Mouse (Mus musculus): ENCODE measurements around the gene Ccdc124. TPM values are rescaled to one million over a fixed set of nuclear protein-coding genes. Genes with fewer than 3 reads are reported as not detected.

Ccdc124 gene
- total RNA-seq, 1 experiment from 2014 or later: 34.0 TPM

- ATAC-seq (replicated peaks; ENCODE audit: insufficient number of reproducible peaks, low FRiP score, low TSS enrichment, poor library complexity, severe bottlenecking): no peak
These were observed 4.4 kb upstream of the Ccdc124 start for GRCm38 (mm10) chr8:70878178-70878577.

- no peak for ATAC-seq (replicated peaks; ENCODE audit: insufficient number of reproducible peaks, low FRiP score, low TSS enrichment, poor library complexity, severe bottlenecking)
These were observed 2.6 kb upstream of the Ccdc124 start for GRCm38 (mm10) chr8:70876382-70876781.

GRCm38 (mm10) chr8:70874441-70874840 is 706 bp upstream of the Ccdc124 start:
- no peak for ATAC-seq (replicated peaks; ENCODE audit: insufficient number of reproducible peaks, low FRiP score, low TSS enrichment, poor library complexity, severe bottlenecking)

DNA sequence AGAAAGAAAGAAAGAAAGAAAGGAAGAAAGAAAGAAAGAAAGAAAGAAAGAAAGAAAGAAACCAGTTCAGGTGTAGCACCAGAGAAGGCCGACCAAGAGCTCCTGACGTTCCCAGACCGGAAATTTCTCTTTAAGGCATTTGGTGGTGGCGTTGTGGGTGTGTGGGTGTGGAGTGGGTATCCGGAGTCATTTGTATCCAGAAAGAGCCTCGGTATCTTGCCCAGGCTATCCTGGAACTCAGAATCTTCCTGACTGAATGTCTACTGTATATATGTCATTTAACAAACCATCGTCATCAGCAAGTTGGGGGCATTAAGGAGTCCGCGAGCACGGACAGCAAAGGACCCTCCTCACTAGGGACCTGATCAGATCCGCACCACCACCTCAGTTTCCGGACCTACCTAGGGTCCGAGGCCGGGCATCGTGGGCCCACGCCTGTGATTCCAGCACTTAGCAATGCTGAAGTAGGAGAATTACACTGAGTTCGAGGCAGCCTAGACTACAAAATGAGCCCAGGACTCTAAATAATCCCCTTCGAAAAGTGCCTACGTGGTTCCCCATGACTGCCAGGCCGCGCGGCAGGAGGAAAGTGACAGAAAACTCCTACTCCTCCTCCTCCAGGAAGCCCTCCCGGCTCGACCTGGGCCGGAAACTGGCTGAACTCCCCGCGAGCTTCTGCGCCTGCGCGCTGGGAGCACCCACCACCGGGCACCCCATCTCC is 932 bp downstream of the Ccdc124 start:
- 0 out of 2 replicates have a peak, but pooled peaks have one; percentile 0 for ATAC-seq (replicated peaks; ENCODE audit: insufficient number of reproducible peaks, low FRiP score, low TSS enrichment, poor library complexity, severe bottlenecking)

DNA sequence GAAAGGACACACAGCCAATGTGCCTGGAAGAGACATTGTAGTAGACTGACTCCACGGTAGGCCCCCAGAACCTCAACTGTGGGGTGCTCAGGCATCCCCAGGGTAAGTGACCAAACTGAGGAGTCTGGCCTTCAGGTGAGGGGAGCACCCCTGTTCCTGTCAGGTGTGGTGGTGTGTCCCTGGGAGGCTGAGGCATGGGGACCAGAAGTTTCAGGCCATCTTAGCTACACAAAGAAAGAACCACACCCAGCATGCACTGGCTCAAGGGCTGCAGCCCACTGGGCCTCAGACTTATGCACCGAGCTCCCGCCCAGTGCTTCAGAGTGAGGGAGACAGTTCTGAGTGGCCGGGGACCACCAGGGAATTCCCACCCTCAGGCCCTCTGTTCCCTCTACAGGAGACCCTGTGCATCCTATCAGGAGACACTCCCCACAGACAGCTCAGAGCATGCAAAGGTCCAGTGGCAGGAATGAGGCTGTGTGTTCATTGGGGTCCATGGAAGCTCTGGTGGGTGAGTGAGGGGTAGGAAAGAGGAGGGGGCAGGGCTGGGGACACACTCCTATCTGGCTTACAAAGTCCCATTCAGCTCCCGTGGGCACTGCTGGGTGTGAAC is 2.4 kb downstream of the Ccdc124 start:
- ATAC-seq (replicated peaks; ENCODE audit: insufficient number of reproducible peaks, low FRiP score, low TSS enrichment, poor library complexity, severe bottlenecking): no peak

- ATAC-seq (replicated peaks; ENCODE audit: insufficient number of reproducible peaks, low FRiP score, low TSS enrichment, poor library complexity, severe bottlenecking): peak; percentile 32
These were observed 4.1 kb downstream of the Ccdc124 start for GRCm38 (mm10) chr8:70869601-70870041.

- ATAC-seq (replicated peaks; ENCODE audit: insufficient number of reproducible peaks, low FRiP score, low TSS enrichment, poor library complexity, severe bottlenecking): no peak
These were observed 4.5 kb downstream of the Ccdc124 start for GRCm38 (mm10) chr8:70869199-70869571.

GRCm38 (mm10) chr8:70868559-70869198 is 5.1 kb downstream of the Ccdc124 start:
- 0 out of 2 replicates have a peak, but pooled peaks have one; percentile 4 for ATAC-seq (replicated peaks; ENCODE audit: insufficient number of reproducible peaks, low FRiP score, low TSS enrichment, poor library complexity, severe bottlenecking)

GRCm38 (mm10) chr8:70866566-70866965 is 7.2 kb downstream of the Ccdc124 start:
- no peak for ATAC-seq (replicated peaks; ENCODE audit: insufficient number of reproducible peaks, low FRiP score, low TSS enrichment, poor library complexity, severe bottlenecking)

DNA sequence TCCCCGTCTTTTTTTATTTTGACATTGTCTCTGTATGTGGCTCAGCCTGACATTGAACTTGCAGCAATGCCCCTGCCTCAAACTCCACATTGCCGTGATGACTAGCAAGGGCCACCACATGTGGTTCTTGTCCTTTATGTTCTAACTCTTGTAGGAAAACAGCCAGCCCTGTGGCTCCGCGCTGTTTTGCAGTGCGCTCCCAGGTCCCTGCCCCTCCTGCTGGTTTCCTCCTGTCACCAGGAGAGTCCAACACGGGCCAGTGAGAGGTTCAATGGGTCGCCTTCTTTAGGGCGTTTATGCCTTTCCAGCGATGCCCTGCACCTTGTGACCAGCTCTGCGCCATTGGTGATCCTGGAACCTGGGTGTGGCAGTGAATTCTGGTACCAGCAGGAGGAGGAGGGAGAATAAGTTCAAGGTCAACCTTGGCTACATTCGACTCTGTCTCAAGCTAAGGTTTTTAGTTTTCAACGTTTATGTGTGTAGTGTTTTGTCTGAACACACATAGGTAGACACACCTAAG is 7.7 kb downstream of the Ccdc124 start:
- no peak for ATAC-seq (replicated peaks; ENCODE audit: insufficient number of reproducible peaks, low FRiP score, low TSS enrichment, poor library complexity, severe bottlenecking)

DNA sequence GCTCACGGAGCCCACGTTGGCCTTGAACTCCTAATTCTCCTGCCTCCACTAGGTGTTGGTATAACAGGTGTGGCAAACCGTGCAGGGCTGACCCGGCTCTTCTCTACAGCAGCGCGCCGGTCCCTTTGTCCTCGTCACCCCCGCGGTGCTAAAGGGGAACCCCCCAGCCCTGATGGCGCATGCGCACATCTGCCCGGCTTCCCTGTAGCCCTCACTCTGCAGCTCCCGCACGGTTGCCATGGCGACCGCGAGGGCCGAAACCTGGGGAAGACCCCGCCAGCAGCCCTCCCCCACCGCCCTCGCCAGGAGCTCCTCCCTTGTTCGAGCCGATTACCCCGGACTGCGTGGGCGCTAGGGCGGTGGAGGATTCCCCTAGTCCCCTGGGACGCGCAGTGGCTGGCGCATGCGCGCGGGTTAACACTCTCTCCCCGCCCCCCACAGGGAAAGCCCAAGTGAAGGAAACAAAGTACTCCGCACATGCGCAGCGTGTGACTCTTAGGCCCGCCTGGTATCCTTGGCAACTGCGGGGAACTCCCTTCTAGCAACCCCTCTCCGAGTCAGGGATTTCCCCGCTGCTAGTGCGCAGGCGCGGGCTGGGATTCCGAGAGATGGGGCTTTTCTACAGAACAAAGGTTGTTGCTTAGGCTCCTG is 8.3 kb downstream of the Ccdc124 start:
- peak; percentile 78 for ATAC-seq (replicated peaks; ENCODE audit: insufficient number of reproducible peaks, low FRiP score, low TSS enrichment, poor library complexity, severe bottlenecking)

GRCm38 (mm10) chr8:70864712-70865221 is 9.0 kb downstream of the Ccdc124 start:
- ATAC-seq (replicated peaks; ENCODE audit: insufficient number of reproducible peaks, low FRiP score, low TSS enrichment, poor library complexity, severe bottlenecking): no peak

GRCm38 (mm10) chr8:70863956-70864711 is 9.6 kb downstream of the Ccdc124 start:
- ATAC-seq (replicated peaks; ENCODE audit: insufficient number of reproducible peaks, low FRiP score, low TSS enrichment, poor library complexity, severe bottlenecking): no peak

DNA sequence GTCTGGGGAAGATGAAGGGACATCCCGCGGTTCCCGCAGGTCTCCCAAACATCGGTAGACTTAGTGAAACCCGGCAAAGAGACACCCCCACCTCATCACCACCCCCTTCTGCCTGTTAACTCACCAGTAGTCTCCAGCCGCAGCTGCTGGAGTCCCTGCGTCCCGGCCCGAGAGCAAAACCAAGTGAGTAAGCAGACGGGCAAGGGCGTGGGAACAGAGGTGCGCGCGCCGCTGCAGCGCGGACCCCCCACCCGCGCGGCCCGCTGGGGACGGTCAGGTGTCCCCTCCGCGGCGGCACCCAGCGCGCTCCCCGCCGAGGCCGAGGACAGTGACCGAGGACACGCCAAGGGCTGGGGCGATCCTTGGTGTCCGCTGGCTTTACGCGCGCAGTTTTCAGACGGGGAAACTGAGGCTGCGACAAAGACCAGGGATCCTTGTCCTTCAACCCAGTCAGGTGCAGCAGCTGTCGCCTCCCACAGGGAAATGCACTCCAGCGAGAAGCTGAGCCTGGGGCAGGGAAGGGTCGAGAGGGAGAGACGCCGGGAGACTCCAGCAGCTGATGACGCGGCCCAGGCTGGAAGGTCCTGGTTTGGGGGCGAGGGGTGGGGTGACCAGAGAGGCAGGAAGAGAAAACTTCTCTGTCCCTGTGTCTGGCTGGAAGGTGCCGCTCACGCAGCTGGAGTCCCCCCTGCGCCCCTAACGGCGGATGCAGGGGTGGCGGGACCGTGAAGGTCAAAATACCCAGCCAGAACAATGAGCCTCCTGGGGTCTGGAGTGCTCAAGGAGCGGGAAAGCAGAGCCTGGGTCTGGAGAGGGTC is 10.7 kb downstream of the Ccdc124 start, which contains the start of gene Kcnn1:
Kcnn1 (minus strand) TSS at position 435 of the 818 bp plus-strand sequence.
- no peak for ATAC-seq (replicated peaks; ENCODE audit: insufficient number of reproducible peaks, low FRiP score, low TSS enrichment, poor library complexity, severe bottlenecking)

GRCm38 (mm10) chr8:70857516-70857915 is 16.2 kb downstream of the Ccdc124 start:
- ATAC-seq (replicated peaks; ENCODE audit: insufficient number of reproducible peaks, low FRiP score, low TSS enrichment, poor library complexity, severe bottlenecking): no peak

DNA sequence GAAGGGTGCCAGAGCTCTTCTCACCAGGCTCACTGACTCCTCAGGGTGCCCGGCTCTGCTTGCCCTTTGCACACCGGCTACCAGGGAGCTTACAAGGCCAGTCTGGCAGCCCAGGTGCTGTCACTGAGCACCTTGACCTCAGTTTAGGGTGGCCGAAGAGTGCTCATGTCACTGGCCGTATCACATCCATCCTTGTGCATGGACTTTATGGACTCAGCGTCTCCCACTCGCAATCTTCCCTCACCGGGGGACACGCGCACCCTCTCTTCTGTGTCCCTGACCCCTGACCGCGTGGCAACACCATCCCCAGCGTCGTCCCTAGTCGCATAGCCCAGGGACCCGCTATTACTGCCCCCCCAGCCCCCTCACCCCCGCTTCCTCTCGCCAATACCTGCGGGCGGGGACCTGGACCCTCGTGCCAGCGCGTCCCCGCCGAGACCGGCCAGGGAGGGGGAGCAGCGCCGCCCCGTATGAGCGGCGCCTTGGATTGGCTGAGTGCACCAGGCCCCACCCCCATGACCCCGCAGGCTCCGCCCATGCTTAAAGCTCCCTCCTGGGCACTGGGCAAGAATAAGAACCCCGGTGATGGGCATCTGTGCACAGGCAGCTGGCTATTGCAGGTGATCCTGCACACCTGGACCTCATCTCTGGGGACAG is 17.1 kb downstream of the Ccdc124 start:
- ATAC-seq (replicated peaks; ENCODE audit: insufficient number of reproducible peaks, low FRiP score, low TSS enrichment, poor library complexity, severe bottlenecking): no peak

DNA sequence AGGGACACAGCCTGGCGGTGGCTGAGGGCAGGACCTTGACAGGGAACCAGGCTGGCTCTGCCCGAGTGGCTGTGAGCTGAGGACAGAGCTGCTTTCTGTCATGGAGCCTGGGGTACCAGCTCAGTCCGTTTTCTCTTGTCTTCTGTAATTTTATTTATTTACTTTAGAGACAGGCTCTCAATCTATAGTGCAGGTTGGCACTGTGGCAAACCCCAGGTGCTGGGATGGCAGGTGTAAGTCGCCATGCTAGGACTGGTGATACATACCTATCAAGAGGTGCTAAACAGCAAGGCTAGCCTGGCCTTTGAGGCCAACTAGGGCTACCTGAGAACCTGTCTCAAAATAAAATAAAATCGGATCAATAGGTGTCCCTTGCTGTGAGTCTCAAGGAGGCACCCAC is 17.7 kb downstream of the Ccdc124 start:
- ATAC-seq (replicated peaks; ENCODE audit: insufficient number of reproducible peaks, low FRiP score, low TSS enrichment, poor library complexity, severe bottlenecking): no peak
